Mouse (Mus musculus) limb, embryonic 11.5 days (tissue): Measurements from ENCODE around the gene Galnt18. TPM values are rescaled to one million over a fixed set of nuclear protein-coding genes. Genes with fewer than 3 reads are reported as not detected.

Experiments used
- ATAC-seq: fragments of 200-750 bp; cut with Nextera tagmentation; 2 replicates; pipeline ENCODE4 v1.8.0; 2017; ENCODE audit warnings: low read depth; ENCODE audit not compliant: insufficient number of reproducible peaks, low FRiP score, low TSS enrichment
- DNase-seq: peaks from one replicate; pipeline ENCODE4 v3.0.0-alpha.2; 2015; ENCODE audit warnings: low spot score
- H3K27ac ChIP-seq: fragments of 300-500 bp; sonication (generic); replicated peaks from 2 replicates; pipeline ENCODE4 v1.5.1; 2014; ENCODE audit warnings: low read depth, mild to moderate bottlenecking, low read length
- H3K27me3 ChIP-seq: fragments of 300-500 bp; sonication (generic); 2 replicates; pipeline ENCODE4 v1.6.1; 2014; ENCODE audit warnings: mild to moderate bottlenecking, low read length, mixed read lengths; ENCODE audit not compliant: control insufficient read depth, insufficient read depth
- H3K36me3 ChIP-seq: fragments of 300-500 bp; sonication (generic); 2 replicates; pipeline ENCODE4 v1.6.1; 2014; ENCODE audit warnings: mild to moderate bottlenecking, low read length, moderate library complexity, mixed read lengths; ENCODE audit not compliant: control insufficient read depth, insufficient read depth
- H3K4me1 ChIP-seq: fragments of 300-500 bp; sonication (generic); 2 replicates; pipeline ENCODE4 v1.6.1; 2014; ENCODE audit warnings: low read length, mixed read lengths; ENCODE audit not compliant: control insufficient read depth, insufficient read depth
- H3K4me2 ChIP-seq: fragments of 300-500 bp; sonication (generic); 2 replicates; pipeline ENCODE4 v1.6.1; 2014; ENCODE audit warnings: low read depth, mild to moderate bottlenecking, moderate library complexity; ENCODE audit not compliant: severe bottlenecking
- H3K4me3 ChIP-seq: fragments of 300-500 bp; sonication (generic); 2 replicates; pipeline ENCODE4 v1.5.1; 2014; ENCODE audit warnings: low read depth, low read length
- H3K9ac ChIP-seq: fragments of 300-500 bp; sonication (generic); 2 replicates; pipeline ENCODE4 v1.6.1; 2014; ENCODE audit warnings: mild to moderate bottlenecking, low read length
- H3K9me3 ChIP-seq: fragments of 300-500 bp; sonication (generic); 2 replicates; pipeline ENCODE4 v1.6.1; 2016; ENCODE audit warnings: low read length; ENCODE audit not compliant: control insufficient read depth
- WGBS: fragments of 180-500 bp; shearing (Covaris S2); extraction: QIAGEN DNeasy Blood & Tissue Kit; methylation state at CpG from one replicate; pipeline ENCODE4 v1.1.7; 2014; 5-methylcytosine and 5-hydroxymethylcytosine counted together
- polyA plus RNA-seq: library from polyadenylated mRNA; unstranded; fragments of >200 nt; fragmentation: Nextera tagmentation; extraction: Ambion mirVana; gene quantifications from 2 replicates; pipeline ENCODE4 v1.2.1, GENCODE M21; 2014

Gene Galnt18
- polyA plus RNA-seq, 1 experiment from 2014 or later, result 7.0 TPM

GRCm38 (mm10) chr7:111537946-111538345, 241.8 kb downstream of the Galnt18 start:
- Histone ChIP-seq H3K27ac (no peak overlapping the region), H3K9ac (no peak overlapping the region), H3K4me3 (no peak overlapping the region), H3K9me3 (no peaks in the 10 kb centered on the region), H3K36me3 (no peaks in the 10 kb centered on the region), H3K4me2 (no peak overlapping the region), H3K4me1 (no peaks in the 10 kb centered on the region), H3K27me3 (no peaks in the 10 kb centered on the region)
- DNase-seq (no peak), ATAC-seq (no peak)
- WGBS, result 83% methylated on average over 6 of the region's 6 CpGs

- no peak for DNase-seq
Measured at GRCm38 (mm10) chr7:111534826-111535405, 244.9 kb downstream of the Galnt18 start.

GRCm38 (mm10) chr7:111528961-111529643, 250.7 kb downstream of the Galnt18 start:
- H3K36me3 ChIP-seq, result no peaks in the 10 kb centered on the region
- 80% methylated on average over 3 of the region's 3 CpGs for WGBS
- no peak overlapping the region for H3K9ac ChIP-seq
- H3K9me3 ChIP-seq, result no peaks in the 10 kb centered on the region
- ATAC-seq (no peak), DNase-seq (no peak)
- H3K27me3 ChIP-seq, result no peaks in the 10 kb centered on the region
- no peak overlapping the region for H3K27ac ChIP-seq
- H3K4me3 ChIP-seq, result no peak overlapping the region
- H3K4me2 ChIP-seq, result no peak overlapping the region
- H3K4me1 ChIP-seq, result no peaks in the 10 kb centered on the region

More at GRCm38 (mm10) chr7:111534826-111535405, 244.9 kb downstream of the Galnt18 start:
- H3K9me3 ChIP-seq, result no peaks in the 10 kb centered on the region
- H3K4me1 ChIP-seq, result no peaks in the 10 kb centered on the region
- H3K27ac ChIP-seq, result no peak overlapping the region
- H3K9ac ChIP-seq, result no peak overlapping the region
- H3K4me3 ChIP-seq, result no peak overlapping the region
- H3K4me2 ChIP-seq, result no peak overlapping the region
- no peaks in the 10 kb centered on the region for H3K36me3 ChIP-seq
- ATAC-seq, result no peak
- WGBS, result 57% methylated on average over 8 of the region's 8 CpGs
- H3K27me3 ChIP-seq, result no peaks in the 10 kb centered on the region

- H3K4me2 ChIP-seq, result no peak overlapping the region
- H3K4me1 ChIP-seq, result no peaks in the 10 kb centered on the region
- DNase-seq, result no peak
- no peak overlapping the region for H3K9ac ChIP-seq
- H3K9me3 ChIP-seq, result no peaks in the 10 kb centered on the region
- H3K27me3 ChIP-seq, result no peaks in the 10 kb centered on the region
- H3K27ac ChIP-seq, result no peak overlapping the region
- no peak for ATAC-seq
- H3K4me3 ChIP-seq, result no peak overlapping the region
- 77% methylated on average over 1 of the region's 1 CpGs for WGBS
- H3K36me3 ChIP-seq, result no peaks in the 10 kb centered on the region
Measured at GRCm38 (mm10) chr7:111528462-111528861, 251.3 kb downstream of the Galnt18 start.

- Histone ChIP-seq H3K27me3 (no peaks in the 10 kb centered on the region), H3K9me3 (no peaks in the 10 kb centered on the region), H3K9ac (no peak overlapping the region), H3K36me3 (no peaks in the 10 kb centered on the region), H3K4me1 (no peaks in the 10 kb centered on the region), H3K4me2 (no peak overlapping the region), H3K27ac (no peak overlapping the region), H3K4me3 (no peak overlapping the region)
- ATAC-seq (no peak), DNase-seq (no peak)
- WGBS, result 91% methylated on average over 1 of the region's 1 CpGs
Measured at GRCm38 (mm10) chr7:111520881-111521280, 258.9 kb downstream of the Galnt18 start.

- Histone ChIP-seq H3K27ac (no peak overlapping the region), H3K27me3 (no peaks in the 10 kb centered on the region), H3K9me3 (no peaks in the 10 kb centered on the region), H3K4me2 (no peak overlapping the region), H3K36me3 (no peaks in the 10 kb centered on the region), H3K9ac (no peak overlapping the region), H3K4me1 (no peaks in the 10 kb centered on the region), H3K4me3 (no peak overlapping the region)
- DNase-seq (no peak), ATAC-seq (no peak)
- WGBS, result 82% methylated on average over 8 of the region's 8 CpGs
Measured at GRCm38 (mm10) chr7:111518581-111519242, 261.1 kb downstream of the Galnt18 start.

- Histone ChIP-seq H3K27ac (no peak overlapping the region), H3K36me3 (no peaks in the 10 kb centered on the region), H3K27me3 (no peaks in the 10 kb centered on the region), H3K9me3 (no peaks in the 10 kb centered on the region), H3K4me3 (no peak overlapping the region), H3K9ac (no peak overlapping the region), H3K4me2 (no peak overlapping the region), H3K4me1 (no peaks in the 10 kb centered on the region)
- WGBS, result 56% methylated on average over 1 of the region's 1 CpGs
- DNase-seq (no peak), ATAC-seq (no peak)
Measured at GRCm38 (mm10) chr7:111516882-111517281, 262.9 kb downstream of the Galnt18 start.

- H3K4me1 ChIP-seq, result no peaks in the 10 kb centered on the region
- no peak overlapping the region for H3K4me3 ChIP-seq
- 92% methylated on average over 2 of the region's 2 CpGs for WGBS
- H3K9me3 ChIP-seq, result no peaks in the 10 kb centered on the region
- ATAC-seq (no peak), DNase-seq (no peak)
- no peaks in the 10 kb centered on the region for H3K36me3 ChIP-seq
- no peak overlapping the region for H3K9ac ChIP-seq
- H3K27ac ChIP-seq, result no peak overlapping the region
- no peak overlapping the region for H3K4me2 ChIP-seq
- no peaks in the 10 kb centered on the region for H3K27me3 ChIP-seq
Measured at GRCm38 (mm10) chr7:111515471-111515870, 264.3 kb downstream of the Galnt18 start.
